Comparison of ENCODE assay signal across 23 mouse cellular contexts in genomic region chr8:11091675-11092345, GRCm38 (mm10).
A peak's percentile ranks its signal among the peaks of the same experiment; 100 is the strongest.
DNase-seq lines count a peak whose midpoint lies in the region; ATAC-seq and TF ChIP-seq lines count a peak whose summit lies in the region.
"Had no signal": no experiment of that assay in that cellular context is flagged by ENCODE, and none has a peak within 500 bp of the region (broad histone marks: within the 10 kb centered on the region; RNA-seq: fewer than 3 reads in every experiment).

No protein-coding gene starts in this region.

- intact Hi-C loops in heart, postnatal 25 days (cut with DNase I): no loop called here

- H3K4me1 ChIP-seq in heart, embryonic 12.5 days (replicated peaks): peaks cover 4% of the 10 kb centered on the region
- H3K4me1 ChIP-seq in G1E (ENCODE audit: insufficient read depth, low read depth, low read length): peaks cover 49% of the 10 kb centered on the region
- peaks cover 14 to 24% of the 10 kb centered on the region in 2 experiments for H3K4me1 ChIP-seq in liver, embryonic 14.5 days (replicated peaks; ENCODE audit: control insufficient read depth in 2 of 2, insufficient read depth in 2 of 2, low read length in 1 of 2)
- H3K4me1 ChIP-seq: lung, embryonic 15.5 days had no signal

- H3K4me3 ChIP-seq in heart, embryonic 12.5 days: no peak overlapping the region
- H3K4me3 ChIP-seq in G1E (ENCODE audit: low read depth, low read length): peak overlapping the region; percentile 33; the same call in 1 of the 2 replicates
- no peak overlapping the region for H3K4me3 ChIP-seq in liver, embryonic 14.5 days (ENCODE audit: insufficient read depth in 1 of 2, low read depth in 2 of 2, low read length in 2 of 2)
- H3K4me3 ChIP-seq: embryonic facial prominence, embryonic 15.5 days; limb, embryonic 12.5 days; lung, embryonic 15.5 days; myocyte had no signal

- peak; percentile 94 for ATAC-seq in heart, embryonic 12.5 days (ENCODE audit: insufficient number of reproducible peaks, low FRiP score)
- ATAC-seq in G1E (ENCODE audit: extremely low read depth, insufficient number of reproducible peaks, low FRiP score, poor library complexity, severe bottlenecking): peak; percentile 91
- ATAC-seq in liver, embryonic 14.5 days (ENCODE audit: insufficient read depth): peak; percentile 91
- ATAC-seq: hindbrain, postnatal 0 days had no signal

- H3K27me3 ChIP-seq in heart, embryonic 12.5 days (replicated peaks): no peaks in the 10 kb centered on the region
- peaks cover 45% of the 10 kb centered on the region for H3K27me3 ChIP-seq in G1E (ENCODE audit: insufficient read depth, low read length)
- H3K27me3 ChIP-seq in liver, embryonic 14.5 days (ENCODE audit: control insufficient read depth, insufficient read depth, low read length): no peaks in the 10 kb centered on the region
- H3K27me3 ChIP-seq: embryonic facial prominence, embryonic 15.5 days; lung, embryonic 15.5 days had no signal

- DNase-seq in heart, postnatal 25 days (ENCODE audit: low spot score): no peak
- DNase-seq in G1E (ENCODE audit: low spot score): peak; percentile 61
- DNase-seq in c-Kit-positive CD71-positive TER-119-positive erythroid progenitor cells, embryonic 14.5 days (ENCODE audit: low spot score): peak; percentile 15
- peak in 1 of 3 experiments; percentile 26 for DNase-seq in liver, embryonic 14.5 days (ENCODE audit: low read depth in 3 of 3, low spot score in 3 of 3)
- no peak for DNase-seq in layer of hippocampus, adult 18-20 months (ENCODE audit: low spot score in 2 of 2)
- no peak for DNase-seq in cerebellum, adult 9-11 months
- DNase-seq in gastrocnemius, adult 8-10 months (ENCODE audit: low spot score in 2 of 2): no peak
- DNase-seq: B cell, adult 2 months; cerebellum, adult 11 months; cerebellum, postnatal 14 days; heart, adult 18-20 months; heart, postnatal 36 days; kidney, adult 2 months; kidney, postnatal 14 days; lung, postnatal 4 days; midbrain, embryonic 14.5 days; thymus, postnatal 14 days had no signal

- no peak for TF ChIP-seq CTCF in G1E (IDR thresholded peaks at IDR 0.05; ENCODE audit: low read depth, low read length)
- TF ChIP-seq CTCF in liver, embryonic 14.5 days (IDR thresholded peaks at IDR 0.05; ENCODE audit: low read depth): no peak

- H3K27ac ChIP-seq in heart, embryonic 12.5 days (ENCODE audit: poor library complexity, severe bottlenecking): no peak overlapping the region
- H3K27ac ChIP-seq in liver, embryonic 14.5 days: no peak overlapping the region
- H3K27ac ChIP-seq: embryonic facial prominence, embryonic 15.5 days; hindbrain, postnatal 0 days; lung, embryonic 15.5 days had no signal

- H3K9me3 ChIP-seq in heart, embryonic 12.5 days (replicated peaks): no peaks in the 10 kb centered on the region
- H3K9me3 ChIP-seq in G1E (replicated peaks): no peaks in the 10 kb centered on the region
- H3K9me3 ChIP-seq in liver, embryonic 14.5 days (ENCODE audit: control insufficient read depth, low read length): no peaks in the 10 kb centered on the region
- H3K9me3 ChIP-seq: embryonic facial prominence, embryonic 15.5 days; limb, embryonic 12.5 days; lung, embryonic 15.5 days had no signal

- no peak overlapping the region for H3K9ac ChIP-seq in heart, embryonic 12.5 days
- H3K9ac ChIP-seq in liver, embryonic 14.5 days (replicated peaks): no peak overlapping the region
- H3K9ac ChIP-seq: embryonic facial prominence, embryonic 15.5 days; limb, embryonic 12.5 days; lung, embryonic 15.5 days had no signal

- H3K4me2 ChIP-seq in heart, embryonic 12.5 days: no peak overlapping the region
- H3K4me2 ChIP-seq in liver, embryonic 14.5 days (ENCODE audit: low read depth): peak overlapping the region; percentile 34
- H3K4me2 ChIP-seq: embryonic facial prominence, embryonic 15.5 days; limb, embryonic 12.5 days; lung, embryonic 15.5 days had no signal

- TF ChIP-seq EP300 in liver, embryonic 14.5 days (IDR thresholded peaks at IDR 0.05; ENCODE audit: low read depth): peak; percentile 69

- no peaks in the 10 kb centered on the region for H3K36me3 ChIP-seq in heart, embryonic 12.5 days
- H3K36me3 ChIP-seq in G1E (replicated peaks): no peaks in the 10 kb centered on the region
- H3K36me3 ChIP-seq in liver, embryonic 14.5 days (replicated peaks; ENCODE audit: control insufficient read depth, insufficient read depth, low read depth): no peaks in the 10 kb centered on the region
- H3K36me3 ChIP-seq: embryonic facial prominence, embryonic 15.5 days; limb, embryonic 12.5 days; lung, embryonic 15.5 days had no signal

- 26% methylated on average over 3 of the region's 3 CpGs for WGBS in heart, embryonic 12.5 days
- 3% methylated on average over 3 of the region's 3 CpGs for WGBS in liver, embryonic 14.5 days (ENCODE audit: insufficient replicate concordance)

Comparison
In these comparisons a context has a peak if more than half of its experiments do, and no peak if none do; other contexts are left out.
1. DNase-seq: peak in G1E (single experiment) and c-Kit-positive CD71-positive TER-119-positive erythroid progenitor cells, embryonic 14.5 days (single experiment); none in heart, postnatal 25 days (single experiment), layer of hippocampus, adult 18-20 months (0 of 2), cerebellum, adult 9-11 months (single experiment) and gastrocnemius, adult 8-10 months (0 of 2).
2. Peak in every context shown above with its lines, with median percentiles within 50 percentile points of each other: ATAC-seq.